ENCODE assay signal across 10 mouse cellular contexts in the genomic region with DNA sequence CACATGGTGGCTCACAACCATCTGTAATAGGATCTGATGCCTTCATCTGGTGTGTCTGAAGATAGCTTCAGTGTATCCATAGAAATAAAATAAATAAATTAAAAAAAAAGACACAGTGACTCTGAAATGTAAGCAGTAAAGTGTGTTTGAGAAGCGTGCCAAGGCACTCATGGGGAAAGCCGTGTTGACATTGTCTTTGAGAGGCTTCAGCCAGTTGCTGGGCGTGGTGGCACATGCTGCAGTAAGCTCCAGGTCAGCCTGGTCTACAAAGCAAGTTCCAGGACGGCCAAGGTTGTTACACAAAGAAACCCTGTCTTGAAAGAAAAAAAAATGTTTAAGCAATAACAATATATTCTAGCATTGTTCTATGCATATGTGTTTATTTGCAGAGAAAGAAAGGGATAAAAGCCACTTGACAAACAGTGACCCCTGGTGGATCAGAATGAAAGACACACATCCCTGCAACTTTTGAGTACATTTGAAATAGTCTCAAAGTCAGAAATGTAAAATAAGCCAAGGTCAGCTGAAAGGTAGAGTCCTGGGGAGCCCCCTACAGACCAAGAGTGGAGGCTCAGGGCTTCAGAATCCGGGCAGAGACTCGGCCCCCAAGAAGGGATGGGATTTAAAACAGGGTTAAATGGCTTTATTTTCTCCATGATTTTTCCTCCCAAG. TPM values are rescaled to one million over a fixed set of nuclear protein-coding genes. Genes with fewer than 3 reads are reported as not detected.
A peak's percentile ranks its signal among the peaks of the same experiment; 100 is the strongest.
DNase-seq lines count a peak whose midpoint lies in the region; ATAC-seq and TF ChIP-seq lines count a peak whose summit lies in the region.
"Had no signal": no experiment of that assay in that cellular context is flagged by ENCODE, and none has a peak within 500 bp of the region (broad histone marks: within the 10 kb centered on the region; RNA-seq: fewer than 3 reads in every experiment).

No protein-coding gene starts in this region.

- peak; percentile 28 for DNase-seq in embryo, embryonic 11 days
- DNase-seq in embryo, embryonic 9.5 days (ENCODE audit: extremely low spot score): no peak
- peak; percentile 37 for DNase-seq in midbrain, postnatal 0 days (ENCODE audit: low spot score)
- DNase-seq in lung, adult 18-20 months: peak; percentile 73 to 79
- peak; percentile 31 for DNase-seq in thymus, postnatal 25 days
- DNase-seq in layer of hippocampus, adult 9-10 months (ENCODE audit: low spot score): no peak
- no peak for DNase-seq in urinary bladder, postnatal 25 days (ENCODE audit: low spot score)

- no peaks in the 10 kb centered on the region for H3K9me3 ChIP-seq in midbrain, postnatal 0 days (ENCODE audit: low read length)
- H3K9me3 ChIP-seq in midbrain, embryonic 13.5 days: no peaks in the 10 kb centered on the region
- H3K9me3 ChIP-seq: forebrain, embryonic 10.5 days; limb, embryonic 15.5 days had no signal

- H3K4me2 ChIP-seq in midbrain, postnatal 0 days (ENCODE audit: low read depth, low read length, poor library complexity, severe bottlenecking): no peak overlapping the region
- H3K4me2 ChIP-seq in midbrain, embryonic 13.5 days (replicated peaks): no peak overlapping the region
- H3K4me2 ChIP-seq: limb, embryonic 15.5 days had no signal

- H3K4me3 ChIP-seq in midbrain, postnatal 0 days (ENCODE audit: low read depth, low read length): no peak overlapping the region
- no peak overlapping the region for H3K4me3 ChIP-seq in midbrain, embryonic 13.5 days (replicated peaks)
- H3K4me3 ChIP-seq: forebrain, embryonic 10.5 days; limb, embryonic 15.5 days had no signal

- ATAC-seq in midbrain, postnatal 0 days (ENCODE audit: low FRiP score): no peak
- ATAC-seq in midbrain, embryonic 13.5 days: no peak

- no peaks in the 10 kb centered on the region for H3K4me1 ChIP-seq in midbrain, postnatal 0 days (ENCODE audit: insufficient read depth, low read length)
- H3K4me1 ChIP-seq in midbrain, embryonic 13.5 days (replicated peaks): no peaks in the 10 kb centered on the region
- H3K4me1 ChIP-seq: forebrain, embryonic 10.5 days; limb, embryonic 15.5 days had no signal

- TF ChIP-seq CTCF in midbrain, postnatal 0 days (IDR thresholded peaks at IDR 0.05): peak; percentile 77

- H3K27ac ChIP-seq in midbrain, postnatal 0 days (ENCODE audit: low read depth, low read length): no peak overlapping the region
- no peak overlapping the region for H3K27ac ChIP-seq in midbrain, embryonic 13.5 days
- H3K27ac ChIP-seq: forebrain, embryonic 10.5 days; limb, embryonic 15.5 days had no signal

- H3K27me3 ChIP-seq in midbrain, postnatal 0 days (ENCODE audit: insufficient read depth, low read length): no peaks in the 10 kb centered on the region
- no peaks in the 10 kb centered on the region for H3K27me3 ChIP-seq in midbrain, embryonic 13.5 days
- H3K27me3 ChIP-seq: limb, embryonic 15.5 days had no signal

- 73% methylated on average over 6 of the region's 6 CpGs for WGBS in midbrain, postnatal 0 days
- WGBS in midbrain, embryonic 13.5 days: 80% methylated on average over 6 of the region's 6 CpGs

- H3K9ac ChIP-seq in midbrain, postnatal 0 days (replicated peaks; ENCODE audit: low read length, poor library complexity, severe bottlenecking): no peak overlapping the region
- no peak overlapping the region for H3K9ac ChIP-seq in midbrain, embryonic 13.5 days (replicated peaks)
- H3K9ac ChIP-seq: limb, embryonic 15.5 days had no signal

- H3K36me3 ChIP-seq in midbrain, postnatal 0 days (ENCODE audit: insufficient read depth, low read length): peaks cover 13% of the 10 kb centered on the region
- H3K36me3 ChIP-seq in midbrain, embryonic 13.5 days: peaks cover 40% of the 10 kb centered on the region

RNA-seq across cellular contexts. Expression of gene Hp, which starts 14.3 kb away (rescaled TPM):
- 1.6 TPM in 1 of 2 replicates, not detected in the other for total RNA-seq in midbrain, postnatal 0 days (2014; rRNA removed)
- 0.12 and 0.26 TPM in 2 replicates for polyA plus RNA-seq in midbrain, postnatal 0 days (2015; fragmentation: Nextera tagmentation; extraction: Ambion mirVana)
- 0.24 and 0.35 TPM in 2 replicates for polyA plus RNA-seq in midbrain, embryonic 13.5 days (2015; fragmentation: Nextera tagmentation; extraction: Ambion mirVana)

RNA-seq across cellular contexts. Expression of gene Dhodh, which starts 15.2 kb away (rescaled TPM):
- 15.0 and 23.9 TPM in 2 replicates for total RNA-seq in midbrain, postnatal 0 days (2014; rRNA removed)
- 23.7 and 24.7 TPM in 2 replicates for polyA plus RNA-seq in midbrain, postnatal 0 days (2015; fragmentation: Nextera tagmentation; extraction: Ambion mirVana)
- 36.8 and 36.9 TPM in 2 replicates for polyA plus RNA-seq in midbrain, embryonic 13.5 days (2015; fragmentation: Nextera tagmentation; extraction: Ambion mirVana)

RNA-seq across cellular contexts. Expression of gene Pkd1l3, which starts 21.1 kb away (rescaled TPM):
- 0.22 and 0.33 TPM in 2 replicates for total RNA-seq in midbrain, postnatal 0 days (2014; rRNA removed)
- 0.07 and 0.16 TPM in 2 replicates for polyA plus RNA-seq in midbrain, postnatal 0 days (2015; fragmentation: Nextera tagmentation; extraction: Ambion mirVana)
- 0.12 and 0.21 TPM in 2 replicates for polyA plus RNA-seq in midbrain, embryonic 13.5 days (2015; fragmentation: Nextera tagmentation; extraction: Ambion mirVana)

RNA-seq across cellular contexts. Expression of gene Txnl4b, which starts 27.6 kb away (rescaled TPM):
- 10.0 and 14.3 TPM in 2 replicates for total RNA-seq in midbrain, postnatal 0 days (2014; rRNA removed)
- 33.5 TPM in 2 replicates for polyA plus RNA-seq in midbrain, postnatal 0 days (2015; fragmentation: Nextera tagmentation; extraction: Ambion mirVana)
- polyA plus RNA-seq in midbrain, embryonic 13.5 days (2015; fragmentation: Nextera tagmentation; extraction: Ambion mirVana): 30.9 and 34.1 TPM in 2 replicates

RNA-seq across cellular contexts. Expression of gene Dhx38, which starts 27.6 kb away (rescaled TPM):
- 24.3 and 25.2 TPM in 2 replicates for total RNA-seq in midbrain, postnatal 0 days (2014; rRNA removed)
- 13.4 and 13.5 TPM in 2 replicates for polyA plus RNA-seq in midbrain, postnatal 0 days (2015; fragmentation: Nextera tagmentation; extraction: Ambion mirVana)
- 22.8 and 24.7 TPM in 2 replicates for polyA plus RNA-seq in midbrain, embryonic 13.5 days (2015; fragmentation: Nextera tagmentation; extraction: Ambion mirVana)

Comparison
In these comparisons a context has a peak if more than half of its experiments do, and no peak if none do; other contexts are left out.
1. DNase-seq: peak in embryo, embryonic 11 days (single experiment), midbrain, postnatal 0 days (single experiment), lung, adult 18-20 months (2 of 2) and thymus, postnatal 25 days (single experiment); none in embryo, embryonic 9.5 days (single experiment), layer of hippocampus, adult 9-10 months (single experiment) and urinary bladder, postnatal 25 days (single experiment).